Mouse (Mus musculus) cerebellum, postnatal 36 days (tissue): ENCODE results near the gene Ubxn10.

ENCODE experiments used
- DNase-seq, 2 experiments: peaks; one replicate each; pipeline ENCODE4 v3.0.0; 2021 to 2022; ENCODE audit warnings: mixed read lengths in 2 of 2

The Ubxn10 gene

GRCm38 (mm10) chr4:138700184-138700982 is 36.6 kb downstream of the Ubxn10 start:
- peak; percentile 63 to 71 for DNase-seq

GRCm38 (mm10) chr4:138698296-138698695 is 38.7 kb downstream of the Ubxn10 start:
- DNase-seq: no peak

- DNase-seq: no peak
These were observed 39.7 kb downstream of the Ubxn10 start for GRCm38 (mm10) chr4:138697166-138697860.

GRCm38 (mm10) chr4:138696720-138697119 is 40.2 kb downstream of the Ubxn10 start:
- DNase-seq: no peak

GRCm38 (mm10) chr4:138693043-138693692 is 43.8 kb downstream of the Ubxn10 start:
- DNase-seq: no peak

GRCm38 (mm10) chr4:138691443-138692181 is 45.4 kb downstream of the Ubxn10 start:
- no peak for DNase-seq

GRCm38 (mm10) chr4:138690561-138690960 is 46.4 kb downstream of the Ubxn10 start:
- no peak for DNase-seq

- DNase-seq: no peak
These were observed 47.9 kb downstream of the Ubxn10 start for GRCm38 (mm10) chr4:138689094-138689512.

GRCm38 (mm10) chr4:138685813-138686212 is 51.2 kb downstream of the Ubxn10 start:
- no peak for DNase-seq

- DNase-seq: no peak
These were observed 54.2 kb downstream of the Ubxn10 start for GRCm38 (mm10) chr4:138682760-138683159.

- DNase-seq: no peak
These were observed 56.8 kb downstream of the Ubxn10 start for GRCm38 (mm10) chr4:138680124-138680523.

- peak; percentile 84 to 87 for DNase-seq
These were observed 59.4 kb downstream of the Ubxn10 start for GRCm38 (mm10) chr4:138677579-138677978.

GRCm38 (mm10) chr4:138676480-138676879 is 60.5 kb downstream of the Ubxn10 start:
- no peak for DNase-seq

GRCm38 (mm10) chr4:138672160-138672559 is 64.8 kb downstream of the Ubxn10 start:
- no peak for DNase-seq

GRCm38 (mm10) chr4:138670093-138670889 is 66.7 kb downstream of the Ubxn10 start:
- no peak for DNase-seq

- DNase-seq: no peak
These were observed 70.4 kb downstream of the Ubxn10 start for GRCm38 (mm10) chr4:138666521-138666920.

- DNase-seq: no peak
These were observed 76.9 kb downstream of the Ubxn10 start for GRCm38 (mm10) chr4:138659936-138660602.
